Mouse (Mus musculus) spleen, adult 2 months (tissue): ENCODE measurements around the gene Atg4d.

ENCODE experiments used
- CTCF ChIP-seq: fragments of 200-500 bp; IDR thresholded peaks from 2 replicates; pipeline ENCODE4 v1.5.1; 2011; ENCODE audit warnings: mild to moderate bottlenecking, inconsistent platforms; ENCODE audit not compliant: insufficient read depth, insufficient read length, insufficient replicate concordance; ENCODE audit errors: extremely low read depth
- POLR2A ChIP-seq: fragments of 200-500 bp; IDR thresholded peaks from 2 replicates; pipeline ENCODE4 v1.6.1; 2011; ENCODE audit warnings: low read depth, low read length, inconsistent platforms

DNA sequence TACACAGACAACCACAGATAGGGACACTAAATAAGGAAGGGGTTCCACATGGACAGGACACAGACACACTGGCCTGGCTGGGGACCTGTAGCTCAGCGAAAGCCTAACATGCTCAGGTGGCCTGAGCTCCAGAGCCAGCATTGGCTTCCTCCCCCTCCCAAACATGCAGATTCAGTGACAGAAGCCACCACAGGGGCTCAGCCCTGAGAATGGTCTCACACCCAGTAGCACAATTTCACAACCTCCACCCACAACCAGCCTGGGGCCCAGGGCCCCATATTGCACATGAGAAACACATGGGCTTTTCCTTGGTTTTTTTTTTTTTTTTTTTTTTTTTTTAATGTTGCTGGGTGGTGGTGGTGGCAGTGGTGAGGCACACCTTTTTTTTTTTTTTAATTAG is 18.8 kb upstream of the Atg4d start:
- TF ChIP-seq CTCF (no peak), POLR2A (no peak)
